Mouse (Mus musculus): ENCODE results near the gene Gm20388.

DNA sequence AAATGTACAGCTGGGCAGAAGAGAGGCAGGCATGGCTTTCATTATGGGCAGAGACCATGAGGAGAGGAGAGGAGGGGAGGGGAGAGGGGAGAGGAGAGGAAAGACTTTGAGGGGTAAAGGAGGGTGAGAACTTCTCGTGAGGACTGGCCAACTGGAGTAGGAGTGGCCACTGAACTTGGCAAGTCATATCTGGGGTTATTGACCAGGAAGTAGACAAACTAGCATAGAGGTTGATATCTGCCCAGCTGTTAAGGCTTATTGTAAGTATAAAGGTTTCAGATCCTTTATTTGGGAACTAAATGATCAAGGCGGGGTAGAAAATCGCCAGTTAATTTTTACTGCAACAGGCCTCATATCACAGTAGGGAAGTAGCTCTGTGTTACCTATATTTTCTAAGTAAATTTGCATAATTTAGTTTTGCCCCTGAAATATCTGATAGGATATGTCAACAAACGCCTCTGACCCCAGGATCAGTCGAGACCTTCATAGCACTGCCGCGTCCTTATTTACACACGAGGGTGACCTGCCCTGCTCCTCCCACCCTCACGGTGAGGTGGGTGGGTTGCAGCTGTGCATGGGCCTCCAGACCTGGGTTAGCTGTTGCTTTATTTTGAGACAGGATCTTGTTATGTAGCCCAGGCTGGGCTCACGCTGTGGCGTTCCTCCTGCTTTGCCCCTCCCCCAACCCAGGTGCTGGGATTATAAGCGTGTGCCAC, 2152.0 kb downstream of the Gm20388 start:
- no peak for TF ChIP-seq POLR2A (IDR thresholded peaks at IDR 0.05; ENCODE audit: insufficient read depth, low read depth, low read length)
- no peak for TF ChIP-seq CTCF (IDR thresholded peaks at IDR 0.05; ENCODE audit: insufficient read depth, low read depth, low read length)

Data from olfactory bulb, adult 2 months (tissue).